Mouse (Mus musculus): Measurements from ENCODE around the gene Ttc1.
A peak's percentile ranks its signal among the peaks of the same experiment; 100 is the strongest.

Ttc1 gene

GRCm38 (mm10) chr11:43703552-43703951 lies 44.3 kb downstream of the Ttc1 start:
- no peak for DNase-seq (ENCODE audit: low read depth, low spot score)

- no peak for DNase-seq (ENCODE audit: low read depth, low spot score)
These were observed 47.5 kb downstream of the Ttc1 start for GRCm38 (mm10) chr11:43700291-43700690.

- no peak for DNase-seq (ENCODE audit: low read depth, low spot score)
These were observed 49.2 kb downstream of the Ttc1 start for GRCm38 (mm10) chr11:43698621-43699020.

GRCm38 (mm10) chr11:43696623-43697022 lies 51.2 kb downstream of the Ttc1 start:
- DNase-seq (ENCODE audit: low read depth, low spot score) = no peak

- no peak for DNase-seq (ENCODE audit: low read depth, low spot score)
These were observed 59.0 kb downstream of the Ttc1 start for GRCm38 (mm10) chr11:43688850-43689249.

- DNase-seq (ENCODE audit: low read depth, low spot score) = peak; percentile 35
These were observed 65.2 kb downstream of the Ttc1 start for GRCm38 (mm10) chr11:43682415-43683217.

GRCm38 (mm10) chr11:43681472-43682414 lies 66.1 kb downstream of the Ttc1 start, which contains the start of gene Pwwp2a:
Gene Pwwp2a, plus strand, starts transcription at chr11:43681998.
- DNase-seq (ENCODE audit: low read depth, low spot score) = peak; percentile 100
